Comparison of ENCODE assay signal across 18 mouse cellular contexts in genomic region chr13:110897621-110898020, GRCm38 (mm10).
DNase-seq lines count a peak whose midpoint lies in the region; ATAC-seq and TF ChIP-seq lines count a peak whose summit lies in the region.
"Had no signal": no experiment of that assay in that cellular context is flagged by ENCODE, and none has a peak within 500 bp of the region (broad histone marks: within the 10 kb centered on the region; RNA-seq: fewer than 3 reads in every experiment).

No protein-coding gene starts in this region.

- H3K27ac ChIP-seq in liver, adult 2 months (replicated peaks; ENCODE audit: insufficient read depth, low read depth, low read length): no peak overlapping the region
- H3K27ac ChIP-seq in liver, embryonic 11.5 days (ENCODE audit: low read depth, low read length): no peak overlapping the region
- H3K27ac ChIP-seq: hindbrain, embryonic 13.5 days; limb, embryonic 13.5 days; lung, embryonic 15.5 days; stomach, embryonic 15.5 days had no signal

- intact Hi-C loops in heart, postnatal 10 days (cut with DNase I): loop anchor here (5.0 to 10.0 kb wide), 2 partner anchors 340 to 503 kb away; partner anchors contain the start of gene Plk2
- intact Hi-C loops in left cerebral cortex, postnatal 4 days (cut with DNase I): no loop called here

- WGBS in liver, adult 2 months: 73% methylated on average over 4 of the region's 4 CpGs
- 71% methylated on average over 4 of the region's 4 CpGs for WGBS in liver, embryonic 11.5 days

- H3K9me3 ChIP-seq in liver, embryonic 11.5 days (ENCODE audit: control insufficient read depth, low read length): no peaks in the 10 kb centered on the region
- H3K9me3 ChIP-seq: hindbrain, embryonic 13.5 days; limb, embryonic 13.5 days; lung, embryonic 15.5 days; stomach, embryonic 15.5 days had no signal

- ATAC-seq in liver, embryonic 11.5 days (replicated peaks; ENCODE audit: low FRiP score): no peak
- ATAC-seq: activated CD4-positive, CD25-positive, alpha-beta regulatory T cell, adult 4 months had no signal

- TF ChIP-seq CTCF in liver, adult 2 months (IDR thresholded peaks at IDR 0.05; ENCODE audit: low read depth, low read length): no peak

- DNase-seq in heart, postnatal 10 days: peak; percentile 24 to 43
- no peak for DNase-seq in heart, adult 9 months (ENCODE audit: low spot score in 2 of 2)
- peak; percentile 21 for DNase-seq in liver, adult 2 months (ENCODE audit: extremely low read depth, low read depth, low spot score)
- no peak for DNase-seq in liver, embryonic 11.5 days (ENCODE audit: low spot score)
- DNase-seq in R1 (ENCODE audit: low read depth, low spot score): peak; percentile 5
- peak; percentile 12 for DNase-seq in lung, postnatal 25 days (ENCODE audit: low spot score)
- DNase-seq in left cerebral cortex, postnatal 4 days: no peak
- DNase-seq: cerebellum, adult 11-12 months; embryo, embryonic 11 days; gastrocnemius, postnatal 36 days; thymus, postnatal 4 days had no signal

- no peaks in the 10 kb centered on the region for H3K36me3 ChIP-seq in liver, adult 2 months (ENCODE audit: control insufficient read depth, insufficient read depth, low read length)
- H3K36me3 ChIP-seq in liver, embryonic 11.5 days (ENCODE audit: control insufficient read depth, insufficient read depth, low read length): no peaks in the 10 kb centered on the region
- H3K36me3 ChIP-seq: G1E; hindbrain, embryonic 13.5 days; limb, embryonic 13.5 days; lung, embryonic 15.5 days; stomach, embryonic 15.5 days had no signal

- H3K4me2 ChIP-seq in liver, embryonic 11.5 days: no peak overlapping the region
- H3K4me2 ChIP-seq: hindbrain, embryonic 13.5 days; limb, embryonic 13.5 days; lung, embryonic 15.5 days; midbrain, embryonic 11.5 days; stomach, embryonic 15.5 days had no signal

- no peak for TF ChIP-seq POLR2A in liver, adult 2 months (IDR thresholded peaks at IDR 0.05; ENCODE audit: extremely low read depth, insufficient read depth, low read length)

- H3K79me2 ChIP-seq in liver, adult 2 months (ENCODE audit: control insufficient read depth, insufficient read depth, low read length): no peaks in the 10 kb centered on the region

- H3K4me3 ChIP-seq in liver, adult 2 months (ENCODE audit: insufficient read depth, low read depth, low read length): no peak overlapping the region
- H3K4me3 ChIP-seq in liver, embryonic 11.5 days (ENCODE audit: low read depth, low read length): no peak overlapping the region
- H3K4me3 ChIP-seq: hindbrain, embryonic 13.5 days; limb, embryonic 13.5 days; lung, embryonic 15.5 days; stomach, embryonic 15.5 days had no signal

- no peaks in the 10 kb centered on the region; the same call in 1 of the 2 replicates for H3K4me1 ChIP-seq in liver, adult 2 months (ENCODE audit: control insufficient read depth, insufficient read depth, low read length)
- H3K4me1 ChIP-seq in liver, embryonic 11.5 days (replicated peaks; ENCODE audit: control insufficient read depth, insufficient read depth, low read length): no peaks in the 10 kb centered on the region
- H3K4me1 ChIP-seq: hindbrain, embryonic 13.5 days had no signal

- H3K27me3 ChIP-seq in liver, adult 2 months (ENCODE audit: control insufficient read depth, insufficient read depth, low read length): no peaks in the 10 kb centered on the region
- H3K27me3 ChIP-seq in liver, embryonic 11.5 days (replicated peaks; ENCODE audit: control insufficient read depth, insufficient read depth, low read length): no peaks in the 10 kb centered on the region
- H3K27me3 ChIP-seq: hindbrain, embryonic 13.5 days; limb, embryonic 13.5 days; lung, embryonic 15.5 days; stomach, embryonic 15.5 days had no signal

- no peak overlapping the region for H3K9ac ChIP-seq in liver, adult 2 months (ENCODE audit: low read depth, low read length)
- no peak overlapping the region for H3K9ac ChIP-seq in liver, embryonic 11.5 days (ENCODE audit: low read depth, low read length)
- H3K9ac ChIP-seq: hindbrain, embryonic 13.5 days; limb, embryonic 13.5 days; lung, embryonic 15.5 days; stomach, embryonic 15.5 days had no signal

Comparison
In these comparisons a context has a peak if more than half of its experiments do, and no peak if none do; other contexts are left out.
1. DNase-seq: peak in heart, postnatal 10 days (2 of 2), liver, adult 2 months (single experiment), R1 (single experiment) and lung, postnatal 25 days (single experiment); none in heart, adult 9 months (0 of 2), liver, embryonic 11.5 days (single experiment) and left cerebral cortex, postnatal 4 days (single experiment).